Mouse (Mus musculus) midbrain, embryonic 11.5 days (tissue): ENCODE data around the gene Slc35e3. TPM values are rescaled to one million over a fixed set of nuclear protein-coding genes. Genes with fewer than 3 reads are reported as not detected.

Experiments used
- ATAC-seq: fragments of 200-750 bp; cut with Nextera tagmentation; 2 replicates; pipeline ENCODE4 v1.8.0; 2017; ENCODE audit warnings: moderate TSS enrichment, moderate library complexity; ENCODE audit not compliant: low FRiP score
- DNase-seq: peaks from one replicate; pipeline ENCODE4 v3.0.0; 2015; ENCODE audit warnings: low spot score; ENCODE audit errors: missing footprints
- H3K27ac ChIP-seq: fragments of 300-500 bp; sonication (generic); 2 replicates; pipeline ENCODE4 v1.5.1; 2014; ENCODE audit warnings: low read depth, low read length
- H3K27me3 ChIP-seq: fragments of 300-500 bp; sonication (generic); 2 replicates; pipeline ENCODE4 v1.6.1; 2014; ENCODE audit warnings: mild to moderate bottlenecking, low read length, moderate library complexity, mixed read lengths; ENCODE audit not compliant: control insufficient read depth, insufficient read depth
- H3K36me3 ChIP-seq: fragments of 300-500 bp; sonication (generic); 2 replicates; pipeline ENCODE4 v1.6.1; 2014; ENCODE audit warnings: mild to moderate bottlenecking, low read length, moderate library complexity, mixed read lengths; ENCODE audit not compliant: control insufficient read depth, insufficient read depth
- H3K4me1 ChIP-seq: fragments of 300-500 bp; sonication (generic); 2 replicates; pipeline ENCODE4 v1.6.1; 2014; ENCODE audit warnings: low read length; ENCODE audit not compliant: control insufficient read depth, insufficient read depth
- H3K4me2 ChIP-seq: fragments of 300-500 bp; sonication (generic); 2 replicates; pipeline ENCODE4 v1.6.1; 2014; ENCODE audit warnings: mild to moderate bottlenecking, moderate library complexity
- H3K4me3 ChIP-seq: fragments of 300-500 bp; sonication (generic); 2 replicates; pipeline ENCODE4 v1.5.1; 2014; ENCODE audit warnings: low read depth, low read length
- H3K9ac ChIP-seq: fragments of 300-500 bp; sonication (generic); 2 replicates; pipeline ENCODE4 v1.6.1; 2014; ENCODE audit warnings: low read length
- H3K9me3 ChIP-seq: fragments of 300-500 bp; sonication (generic); 2 replicates; pipeline ENCODE4 v1.6.1; 2016; ENCODE audit warnings: low read length; ENCODE audit not compliant: control insufficient read depth
- WGBS: fragments of 180-500 bp; shearing (Covaris S2); extraction: QIAGEN DNeasy Blood & Tissue Kit; methylation state at CpG from one replicate; pipeline ENCODE4 v1.1.7; 2014; 5-methylcytosine and 5-hydroxymethylcytosine counted together
- polyA plus RNA-seq: library from polyadenylated mRNA; unstranded; fragments of >200 nt; fragmentation: Nextera tagmentation; extraction: Ambion mirVana; gene quantifications from 2 replicates; pipeline ENCODE4 v1.2.1, GENCODE M21; 2014

The Slc35e3 gene
- polyA plus RNA-seq, 1 experiment from 2014 or later = 21.4 TPM

DNA sequence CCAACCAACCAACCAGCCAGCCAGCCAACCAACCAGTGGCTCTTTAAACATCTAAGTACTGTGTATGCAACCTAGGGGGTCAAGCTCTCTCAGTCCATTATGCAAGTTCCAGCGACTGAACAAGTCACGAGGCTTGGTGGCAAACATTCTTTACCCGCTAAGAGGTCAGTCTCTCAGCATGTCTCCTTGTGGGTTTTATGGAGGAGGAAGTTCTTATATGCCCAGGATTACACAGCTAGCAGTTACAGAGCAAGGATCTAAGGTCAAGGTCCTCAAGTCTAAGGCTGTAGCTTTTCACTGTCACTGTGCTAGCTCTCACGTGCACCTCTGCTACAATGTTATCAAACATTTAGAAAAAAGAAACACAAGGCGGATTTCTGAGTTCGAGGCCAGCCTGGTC lies 18.4 kb upstream of the Slc35e3 start:
- ATAC-seq (no peak), DNase-seq (peak; percentile 67)
- Histone ChIP-seq H3K4me3 (no peak overlapping the region), H3K27ac (no peak overlapping the region), H3K36me3 (peaks cover 33% of the 10 kb centered on the region; the same call in 1 of the 2 replicates), H3K27me3 (no peaks in the 10 kb centered on the region), H3K4me1 (no peaks in the 10 kb centered on the region), H3K4me2 (no peak overlapping the region), H3K9me3 (no peaks in the 10 kb centered on the region), H3K9ac (no peak overlapping the region)
- 90% methylated on average over 6 of the region's 6 CpGs for WGBS

DNA sequence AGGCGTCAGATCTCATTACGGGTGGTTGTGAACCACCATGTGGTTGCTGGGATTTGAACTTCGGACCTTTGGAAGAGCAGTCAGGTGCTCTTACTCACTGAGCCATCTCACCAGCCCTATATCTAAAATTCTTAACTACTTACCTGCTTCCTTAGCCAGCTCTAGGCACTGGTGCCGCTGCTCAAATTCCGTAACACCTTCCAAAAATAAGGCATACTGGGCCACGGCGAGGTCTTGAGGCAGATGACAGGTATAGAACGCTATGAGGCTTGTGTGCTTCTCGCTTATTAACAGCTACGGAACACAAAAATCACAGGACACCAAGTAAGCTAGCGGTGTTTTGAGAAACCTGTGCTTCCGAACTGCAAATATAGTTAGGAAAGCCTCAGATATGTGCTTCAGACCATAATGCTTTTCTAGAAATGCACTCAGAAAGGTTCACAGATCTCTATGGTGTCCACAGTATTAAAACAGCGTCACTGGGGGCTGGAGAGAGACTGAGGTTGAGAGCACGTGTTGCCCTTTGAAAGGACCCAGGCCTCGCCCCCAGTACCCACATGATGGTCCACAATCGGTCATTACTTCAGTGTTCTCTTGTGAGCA lies 17.5 kb upstream of the Slc35e3 start:
- Histone ChIP-seq H3K4me2 (no peak overlapping the region), H3K9me3 (no peaks in the 10 kb centered on the region), H3K27ac (no peak overlapping the region), H3K36me3 (peaks cover 38% of the 10 kb centered on the region), H3K27me3 (no peaks in the 10 kb centered on the region), H3K4me1 (no peaks in the 10 kb centered on the region), H3K4me3 (no peak overlapping the region), H3K9ac (no peak overlapping the region)
- ATAC-seq = no peak
- WGBS = 97% methylated on average over 16 of the region's 16 CpGs
- DNase-seq = peak; percentile 61

DNA sequence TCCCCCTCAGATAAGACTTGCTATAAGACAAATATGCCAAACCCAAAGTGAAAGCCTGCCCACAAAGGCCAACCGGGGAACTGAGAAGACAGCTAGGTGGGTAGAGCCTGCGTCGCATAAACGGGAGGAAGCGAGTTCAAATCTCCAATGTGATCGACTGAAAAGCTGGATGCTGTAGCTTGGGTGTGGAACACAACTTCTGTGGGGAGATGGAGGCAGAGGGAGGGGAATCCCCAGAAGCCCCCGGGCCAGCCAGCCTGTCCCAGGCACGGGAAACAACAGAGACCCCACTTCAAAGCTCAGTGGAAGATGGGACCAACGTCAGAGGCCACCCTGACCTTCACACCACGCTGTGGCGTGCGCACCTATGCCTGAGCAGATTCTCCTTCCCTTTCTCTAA lies 16.8 kb upstream of the Slc35e3 start:
- Histone ChIP-seq H3K9me3 (no peaks in the 10 kb centered on the region), H3K4me2 (no peak overlapping the region), H3K27ac (no peak overlapping the region), H3K4me3 (no peak overlapping the region), H3K4me1 (no peaks in the 10 kb centered on the region), H3K27me3 (no peaks in the 10 kb centered on the region), H3K9ac (no peak overlapping the region), H3K36me3 (peaks cover 36% of the 10 kb centered on the region)
- DNase-seq (peak; percentile 82), ATAC-seq (no peak)
- 95% methylated on average over 12 of the region's 12 CpGs for WGBS

DNA sequence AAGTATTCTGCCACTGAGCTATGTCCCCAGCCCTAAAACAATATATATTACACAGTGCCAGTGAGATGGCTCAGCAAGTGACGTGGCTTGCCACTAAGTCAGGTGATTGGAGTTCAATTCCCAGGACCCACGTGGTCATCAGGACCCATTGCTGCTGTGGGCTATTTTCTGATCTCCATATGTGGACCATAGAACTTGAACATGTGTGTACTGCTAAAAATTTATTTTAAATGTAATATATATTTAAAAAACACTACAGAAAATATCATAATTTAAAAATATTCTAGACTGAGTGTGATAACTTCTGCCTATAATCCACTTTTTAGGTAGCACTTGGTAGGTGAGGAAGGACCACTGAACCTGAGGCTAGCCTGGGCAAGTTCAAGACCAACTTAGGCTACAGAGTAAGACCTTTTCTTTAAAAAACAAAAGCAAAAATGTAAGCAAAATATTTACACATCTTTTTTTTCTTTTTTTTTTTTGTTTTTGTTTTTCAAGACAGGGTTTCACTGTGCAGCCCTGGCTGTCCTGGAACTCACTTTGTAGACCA lies 16.2 kb upstream of the Slc35e3 start:
- no peak overlapping the region for H3K27ac ChIP-seq
- no peak overlapping the region for H3K4me2 ChIP-seq
- no peak overlapping the region for H3K9ac ChIP-seq
- peak; percentile 59 for DNase-seq
- no peaks in the 10 kb centered on the region for H3K27me3 ChIP-seq
- WGBS = 94% methylated on average over 2 of the region's 2 CpGs
- ATAC-seq = no peak
- H3K4me3 ChIP-seq = no peak overlapping the region
- H3K9me3 ChIP-seq = no peaks in the 10 kb centered on the region
- peaks cover 40% of the 10 kb centered on the region for H3K36me3 ChIP-seq
- H3K4me1 ChIP-seq = no peaks in the 10 kb centered on the region

DNA sequence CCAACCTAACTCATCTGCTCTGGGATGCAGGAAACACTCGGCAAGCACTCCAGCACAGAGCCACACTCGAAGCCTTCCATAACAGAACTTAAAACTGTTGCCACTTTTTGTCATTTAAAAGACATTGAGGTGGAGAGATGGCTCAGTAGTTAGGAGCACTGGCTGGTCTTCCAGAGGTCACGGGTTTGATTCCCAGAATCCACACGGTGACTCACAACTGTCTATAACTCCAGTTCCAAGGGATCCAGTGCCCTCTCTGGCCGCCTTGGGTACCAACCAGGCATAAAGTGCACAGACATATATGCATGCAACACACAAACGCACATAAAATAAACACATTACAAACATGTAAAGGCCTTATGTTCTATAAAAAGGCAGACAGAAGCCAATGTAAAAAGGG lies 15.4 kb upstream of the Slc35e3 start:
- Histone ChIP-seq H3K4me3 (no peak overlapping the region), H3K27ac (no peak overlapping the region), H3K9me3 (no peaks in the 10 kb centered on the region), H3K4me1 (no peaks in the 10 kb centered on the region), H3K27me3 (no peaks in the 10 kb centered on the region), H3K9ac (no peak overlapping the region), H3K4me2 (no peak overlapping the region), H3K36me3 (peaks cover 46% of the 10 kb centered on the region)
- DNase-seq = peak; percentile 31
- WGBS = 92% methylated on average over 6 of the region's 6 CpGs
- ATAC-seq = no peak

DNA sequence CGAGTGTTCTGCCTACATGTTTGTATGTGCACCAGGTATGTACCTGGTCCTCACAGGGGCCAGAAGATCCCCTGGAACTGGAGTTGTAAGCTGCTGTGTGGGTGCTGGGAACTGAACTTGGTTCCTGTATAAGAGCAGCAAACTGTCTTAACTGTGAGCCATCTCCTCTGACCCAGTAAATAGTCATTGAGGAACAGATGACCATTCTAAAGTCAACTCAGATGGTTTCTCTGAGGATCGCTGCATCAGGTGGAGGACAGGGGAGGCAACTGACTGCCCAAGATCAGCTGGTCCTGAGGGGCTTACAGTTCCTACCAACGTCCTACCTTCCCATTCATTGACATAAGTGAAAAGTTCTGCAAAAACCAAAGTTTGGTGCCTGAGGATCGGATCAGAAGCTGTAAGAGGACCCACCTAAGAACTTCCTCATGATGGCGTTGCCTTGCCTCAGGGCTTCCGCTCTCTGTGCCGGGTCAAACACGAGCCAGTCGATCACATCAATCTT lies 14.7 kb upstream of the Slc35e3 start:
- Histone ChIP-seq H3K4me1 (no peaks in the 10 kb centered on the region), H3K9me3 (no peaks in the 10 kb centered on the region), H3K9ac (no peak overlapping the region), H3K36me3 (peaks cover 46% of the 10 kb centered on the region), H3K4me3 (no peak overlapping the region), H3K27ac (no peak overlapping the region), H3K27me3 (no peaks in the 10 kb centered on the region), H3K4me2 (no peak overlapping the region)
- DNase-seq (peak; percentile 65), ATAC-seq (no peak)
- WGBS = 96% methylated on average over 9 of the region's 9 CpGs

DNA sequence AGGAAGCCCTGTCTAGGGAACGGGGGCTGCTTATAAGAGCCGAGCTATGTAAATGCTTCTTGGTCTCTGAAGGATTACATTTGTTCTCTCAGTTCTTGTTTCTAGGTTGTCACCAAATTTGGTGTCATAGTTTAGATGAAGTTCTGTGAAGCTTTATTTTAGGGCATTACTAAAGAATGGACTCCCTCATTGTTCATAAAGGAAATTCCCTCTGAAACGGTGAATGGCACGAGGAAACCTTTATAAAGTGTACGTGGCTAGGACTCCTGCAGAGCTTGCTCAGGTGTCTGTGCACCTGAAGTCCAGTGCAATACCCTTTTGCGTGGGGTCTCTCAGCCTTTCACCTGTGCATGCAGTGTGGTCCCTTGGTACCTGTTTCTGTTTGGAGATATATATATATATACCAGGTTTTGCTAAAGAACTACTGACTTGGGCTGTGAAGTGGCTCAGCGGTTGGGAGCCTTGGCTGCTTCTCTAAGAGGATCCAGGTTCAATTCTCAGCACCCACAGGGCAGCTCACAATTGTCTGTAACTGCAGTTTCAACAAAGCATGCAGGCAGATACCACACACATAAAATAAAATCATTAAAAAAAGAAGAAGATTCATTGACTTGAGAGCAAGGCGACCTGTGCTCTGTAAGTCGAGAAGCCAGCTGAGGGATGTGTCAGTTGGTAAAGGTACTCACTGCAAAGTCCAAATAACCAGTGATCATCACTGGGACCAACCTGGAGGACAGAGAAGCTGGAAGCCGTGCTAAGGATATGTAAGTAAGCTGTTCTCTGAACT lies 13.9 kb upstream of the Slc35e3 start:
- no peak for ATAC-seq
- no peaks in the 10 kb centered on the region for H3K4me1 ChIP-seq
- peaks cover 42% of the 10 kb centered on the region for H3K36me3 ChIP-seq
- peak; percentile 79 for DNase-seq
- H3K4me2 ChIP-seq = no peak overlapping the region
- H3K27me3 ChIP-seq = no peaks in the 10 kb centered on the region
- H3K4me3 ChIP-seq = no peak overlapping the region
- H3K27ac ChIP-seq = no peak overlapping the region
- no peaks in the 10 kb centered on the region for H3K9me3 ChIP-seq
- 95% methylated on average over 10 of the region's 10 CpGs for WGBS
- H3K9ac ChIP-seq = no peak overlapping the region

DNA sequence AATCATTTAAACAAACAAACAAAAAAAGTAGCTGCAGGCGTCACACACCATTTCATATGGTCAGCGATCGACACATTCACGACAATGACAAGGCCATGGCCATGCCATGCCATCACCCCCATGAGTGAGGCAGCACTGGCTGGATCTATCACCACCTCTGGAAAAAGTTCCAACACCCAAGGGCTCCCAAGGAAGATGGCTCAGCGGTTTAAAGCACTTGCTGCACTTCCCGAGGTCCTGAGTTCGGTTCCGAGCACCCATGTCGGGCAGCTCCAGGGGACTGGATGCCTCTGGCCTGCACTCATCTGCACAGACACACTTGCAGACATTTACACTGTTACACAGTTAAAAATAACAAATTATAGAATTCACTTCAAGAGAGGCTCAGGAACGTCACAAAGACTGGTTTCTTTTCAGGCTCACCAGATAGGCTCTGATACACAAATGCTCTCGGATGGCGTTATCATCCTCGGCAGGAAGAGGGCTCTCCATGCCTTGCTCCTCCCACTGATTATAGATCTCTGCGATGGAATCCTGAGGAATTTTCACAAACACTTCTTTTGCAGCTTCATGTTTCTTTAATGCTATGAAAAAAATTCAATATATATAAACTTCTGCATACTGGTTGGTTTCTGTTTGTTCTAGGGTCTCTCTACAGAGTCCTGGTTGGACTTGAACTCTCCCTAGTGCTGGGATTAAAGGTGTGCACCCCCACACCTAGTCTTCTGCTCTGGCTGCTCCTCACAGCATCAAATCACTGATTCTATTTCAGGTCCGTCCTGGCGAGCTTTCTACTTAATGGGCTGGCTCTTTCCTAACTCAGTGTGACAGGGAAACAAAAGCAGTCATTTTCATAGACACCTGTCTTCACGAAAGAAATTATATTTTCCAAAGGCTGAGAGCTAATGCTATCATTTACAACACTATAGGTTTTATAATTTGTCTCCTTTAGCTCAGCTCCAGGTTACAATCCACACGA lies 12.9 kb upstream of the Slc35e3 start:
- Histone ChIP-seq H3K36me3 (peaks cover 47% of the 10 kb centered on the region), H3K4me3 (no peak overlapping the region), H3K9ac (no peak overlapping the region), H3K4me1 (no peaks in the 10 kb centered on the region), H3K9me3 (no peaks in the 10 kb centered on the region), H3K27me3 (no peaks in the 10 kb centered on the region), H3K27ac (no peak overlapping the region), H3K4me2 (no peak overlapping the region)
- WGBS = 90% methylated on average over 18 of the region's 18 CpGs
- DNase-seq (peak; percentile 71), ATAC-seq (no peak)
